Mouse (Mus musculus) adrenal gland, adult 2 months (tissue): Measurements from ENCODE around the gene Cacna1d. TPM values are rescaled to one million over a fixed set of nuclear protein-coding genes. Genes with fewer than 3 reads are reported as not detected.

ENCODE experiments used
- DNase-seq: peaks from one replicate; pipeline ENCODE4 v3.0.0; 2021
- polyA plus RNA-seq: library from polyadenylated mRNA; depleted of rRNA; stranded (reverse); fragments of >200 nt; gene quantifications from 2 replicates; pipeline ENCODE4 v1.2.3, GENCODE M21; 2012
- total RNA-seq, 2 experiments: library from RNA; stranded (reverse); gene quantifications; 2 replicates each; pipeline ENCODE4 v1.2.3; 2021

The Cacna1d gene
- total and polyA plus RNA-seq, 3 experiments = 8.4 to 12.7 (median 10.7) TPM

DNA sequence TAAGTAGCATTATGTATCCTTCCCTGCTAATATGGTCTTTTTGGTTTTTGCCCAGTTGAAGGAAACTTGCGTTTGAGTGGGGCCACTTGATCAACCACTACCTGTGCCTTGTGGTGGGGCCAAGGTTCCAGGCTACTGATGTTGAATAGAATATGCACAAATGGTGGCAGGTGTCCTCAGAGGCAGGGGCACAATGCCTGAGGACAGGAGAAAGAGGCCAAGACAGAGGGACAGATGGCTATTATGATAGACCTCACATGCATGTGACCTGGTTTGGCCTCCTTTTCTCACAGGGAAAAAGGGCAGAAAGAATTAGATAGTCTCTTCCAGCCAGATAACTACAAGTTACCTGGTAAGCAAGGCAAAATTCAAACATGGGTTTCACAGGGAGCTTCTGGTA is 286.7 kb downstream of the Cacna1d start:
- DNase-seq = no peak

DNA sequence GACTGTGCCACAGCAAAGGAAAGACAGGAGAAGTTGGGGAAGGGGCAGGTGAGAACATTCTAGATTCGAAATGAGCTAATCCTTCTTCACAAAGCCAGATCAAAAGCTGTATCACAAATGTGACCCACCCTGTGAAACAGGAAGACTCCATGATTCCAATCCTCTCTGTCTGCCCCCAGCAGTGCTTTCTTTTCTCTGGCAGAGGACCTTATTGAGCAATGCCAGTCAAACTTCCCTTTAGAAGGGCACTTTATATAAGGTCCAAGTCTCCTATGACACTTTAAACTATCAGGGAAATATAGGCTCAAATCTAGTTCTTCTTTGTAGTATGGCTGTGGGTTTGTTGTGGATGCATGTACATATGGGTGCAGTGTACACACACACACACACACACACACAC is 290.9 kb downstream of the Cacna1d start:
- DNase-seq = no peak

DNA sequence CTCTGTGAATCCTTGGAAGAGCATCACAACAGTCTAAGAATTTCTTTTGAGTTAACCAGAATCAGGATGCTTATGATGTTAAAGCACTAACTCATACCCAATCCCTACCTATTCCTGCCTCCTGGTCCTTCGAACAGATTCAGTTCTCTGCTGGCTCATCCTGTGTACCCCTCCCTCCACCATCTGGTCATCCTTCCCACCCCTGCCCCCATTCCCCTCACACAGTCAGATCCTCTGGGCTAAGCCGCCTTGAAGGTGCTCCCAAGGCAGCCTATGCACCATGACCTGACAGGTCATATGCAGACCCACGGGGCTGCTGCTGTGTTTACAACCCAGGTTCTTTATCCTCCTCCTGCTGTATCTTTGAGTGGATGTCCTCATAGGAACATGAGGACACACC is 292.4 kb downstream of the Cacna1d start:
- no peak for DNase-seq

DNA sequence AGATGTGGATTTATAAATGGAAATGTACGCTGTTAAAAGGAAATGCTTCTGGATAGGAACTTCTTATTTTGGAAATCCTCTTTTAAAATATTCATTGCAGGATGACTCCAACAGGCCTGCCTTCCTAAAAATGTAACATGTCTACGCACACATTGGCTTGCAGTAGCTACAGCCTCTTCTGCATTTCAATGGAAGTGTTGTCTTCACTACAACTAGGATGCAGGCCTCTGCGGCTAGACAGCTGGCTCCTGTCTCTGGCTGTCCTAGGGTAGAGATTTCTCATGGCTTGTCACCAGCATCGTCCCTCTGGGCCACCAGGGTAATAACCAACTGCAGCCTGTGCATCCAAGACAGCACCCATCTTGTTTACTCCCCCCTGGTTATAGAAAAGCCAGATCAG is 293.1 kb downstream of the Cacna1d start:
- no peak for DNase-seq

DNA sequence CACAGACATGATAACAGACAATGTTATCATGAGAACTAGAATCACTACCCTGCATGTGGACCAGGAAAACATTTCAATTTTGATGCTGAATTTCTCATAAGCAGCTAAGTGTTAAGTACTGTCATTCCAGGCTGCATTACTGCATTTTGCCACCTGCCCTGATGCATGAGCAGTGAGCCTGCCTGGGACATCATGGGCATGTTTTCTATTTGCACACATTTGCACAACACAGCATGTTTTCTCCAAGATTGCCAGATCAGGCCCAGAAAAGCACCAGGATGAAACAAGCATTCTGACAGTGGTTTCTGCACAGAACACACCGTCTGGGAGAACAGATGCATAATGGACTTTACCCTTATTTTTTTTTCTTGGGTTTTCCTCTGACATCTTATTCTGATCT is 294.3 kb downstream of the Cacna1d start:
- no peak for DNase-seq

DNA sequence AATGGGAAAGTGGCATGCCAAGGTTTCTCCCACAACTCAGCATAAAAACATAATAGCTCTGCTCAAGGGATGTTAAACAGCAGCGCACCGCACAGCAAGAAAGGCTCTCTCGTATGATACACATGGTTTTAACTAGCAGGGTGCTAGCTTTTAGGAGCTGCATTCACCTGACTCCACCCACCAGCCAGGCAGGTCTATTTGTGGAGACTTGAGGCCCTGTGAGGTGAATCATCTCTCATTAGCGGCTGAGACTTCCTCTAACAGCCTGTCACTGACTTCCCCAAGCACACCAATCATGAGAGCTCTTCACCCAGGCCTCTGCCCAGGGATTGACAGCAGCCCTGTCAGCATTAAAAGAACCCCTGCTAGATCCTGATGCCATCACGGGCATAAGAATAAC is 295.0 kb downstream of the Cacna1d start:
- DNase-seq = peak; percentile 20

DNA sequence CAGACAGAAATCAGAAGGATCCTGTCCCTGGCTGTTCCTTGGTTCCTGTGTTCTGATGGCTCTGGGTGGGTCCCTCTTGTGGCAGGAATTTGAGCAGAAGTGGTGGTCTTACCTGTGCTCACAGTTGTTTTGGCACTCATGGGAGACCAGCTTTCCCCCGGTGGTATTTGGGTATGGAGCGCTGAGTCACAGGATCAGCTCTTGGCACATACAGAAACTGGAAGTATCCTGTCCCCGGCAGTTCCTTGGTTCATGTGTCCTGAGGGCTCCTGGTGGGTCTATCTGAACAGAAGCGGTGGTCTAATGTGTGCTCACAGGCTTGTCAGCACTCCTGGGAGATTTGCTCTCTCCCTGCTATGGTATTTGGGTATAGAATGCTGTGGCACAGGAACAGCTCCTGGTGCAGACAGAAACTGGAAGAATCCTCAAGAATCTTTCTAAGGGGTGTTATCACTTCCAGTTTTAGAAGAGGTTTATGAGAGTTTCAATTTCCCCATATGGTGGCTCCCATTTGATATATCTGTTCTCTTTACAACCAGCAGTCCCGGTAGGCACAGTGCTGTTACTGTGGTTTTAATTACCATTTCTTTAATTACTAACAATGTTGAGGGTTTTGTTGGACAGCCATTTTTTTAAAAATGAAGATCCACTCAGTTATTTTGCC is 300.8 kb downstream of the Cacna1d start:
- DNase-seq = no peak

DNA sequence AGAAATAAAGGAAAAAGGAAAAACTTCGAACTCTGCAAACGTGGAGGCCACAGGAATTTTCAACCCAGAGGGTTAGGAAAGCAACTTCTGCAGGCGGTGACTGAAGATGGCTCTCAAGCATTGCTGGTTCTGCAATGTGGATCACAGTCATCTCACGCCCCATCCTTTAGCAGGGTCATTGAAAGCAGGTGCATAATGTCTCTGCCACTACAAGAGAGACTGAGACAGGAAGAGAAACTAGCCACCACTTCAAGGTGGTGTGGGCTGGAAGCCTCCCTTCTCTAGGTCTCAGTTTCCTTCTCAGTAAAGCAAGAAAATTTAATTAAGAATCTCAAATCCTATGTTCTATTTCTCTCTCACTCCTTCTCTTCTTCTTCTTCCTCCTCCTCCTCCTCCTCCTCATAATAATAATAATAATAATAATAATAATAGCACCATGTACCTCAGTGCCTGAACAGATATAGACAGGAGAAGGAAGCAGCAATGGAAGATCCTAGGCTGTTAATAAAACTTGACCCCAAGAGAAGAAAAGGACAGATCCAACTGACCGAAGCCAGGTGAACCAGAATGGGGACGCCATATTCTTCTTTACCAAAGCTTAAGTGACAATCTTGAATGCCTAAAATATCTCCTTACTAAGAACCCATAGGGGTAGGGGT is 305.5 kb downstream of the Cacna1d start:
- DNase-seq = no peak

DNA sequence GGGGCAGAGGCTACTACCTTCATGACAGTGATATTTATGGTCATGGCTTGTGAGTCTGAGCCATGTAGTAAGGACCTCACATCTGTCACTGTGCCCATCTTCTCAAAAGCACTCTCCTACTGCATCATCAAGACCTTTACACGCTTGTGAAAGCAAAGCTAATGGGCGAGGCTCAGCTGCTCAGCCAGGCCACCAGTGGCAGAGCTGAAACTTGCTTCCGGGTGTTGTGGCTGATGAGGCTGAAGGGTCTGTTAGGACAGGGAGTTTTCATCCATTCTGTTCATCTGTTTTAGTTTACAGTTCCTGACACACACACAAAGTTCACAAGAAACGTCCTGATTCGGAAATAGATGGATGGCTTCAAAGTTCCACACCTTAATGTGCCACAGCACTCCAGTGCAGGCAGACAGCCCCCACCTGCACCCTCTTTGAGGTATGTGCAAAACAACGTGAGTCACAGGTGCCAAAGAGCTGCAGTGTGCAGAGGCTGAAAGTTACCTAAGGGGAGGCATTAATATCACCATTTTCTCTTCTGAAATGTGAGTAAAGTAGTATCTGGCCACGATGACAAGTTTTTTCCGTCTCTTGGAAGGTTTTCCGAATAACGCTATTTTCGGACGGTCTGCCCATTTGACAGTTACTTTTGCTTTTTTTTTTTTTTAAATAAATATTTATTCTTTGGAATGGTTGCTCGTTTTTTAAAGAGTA is 306.7 kb downstream of the Cacna1d start:
- DNase-seq = no peak

DNA sequence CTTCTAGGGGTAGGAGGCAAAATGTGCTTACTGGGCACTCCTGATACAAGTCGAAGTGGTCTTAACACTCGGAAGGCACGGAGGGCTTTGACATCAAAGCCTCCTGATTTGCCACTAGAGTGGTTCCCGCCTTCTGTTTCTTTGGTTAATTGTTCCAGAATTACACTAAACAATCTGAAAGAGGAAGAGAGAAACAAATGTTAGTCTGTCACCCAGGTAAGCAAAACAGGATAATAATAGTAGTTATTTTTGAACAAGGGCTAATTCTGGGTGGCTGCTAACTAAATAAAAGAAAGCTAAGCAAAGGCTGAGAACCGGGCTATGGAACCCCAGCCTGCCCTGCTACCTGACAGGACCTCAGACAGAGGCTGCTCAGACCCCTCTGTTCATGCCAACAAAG is 307.2 kb downstream of the Cacna1d start:
- no peak for DNase-seq

DNA sequence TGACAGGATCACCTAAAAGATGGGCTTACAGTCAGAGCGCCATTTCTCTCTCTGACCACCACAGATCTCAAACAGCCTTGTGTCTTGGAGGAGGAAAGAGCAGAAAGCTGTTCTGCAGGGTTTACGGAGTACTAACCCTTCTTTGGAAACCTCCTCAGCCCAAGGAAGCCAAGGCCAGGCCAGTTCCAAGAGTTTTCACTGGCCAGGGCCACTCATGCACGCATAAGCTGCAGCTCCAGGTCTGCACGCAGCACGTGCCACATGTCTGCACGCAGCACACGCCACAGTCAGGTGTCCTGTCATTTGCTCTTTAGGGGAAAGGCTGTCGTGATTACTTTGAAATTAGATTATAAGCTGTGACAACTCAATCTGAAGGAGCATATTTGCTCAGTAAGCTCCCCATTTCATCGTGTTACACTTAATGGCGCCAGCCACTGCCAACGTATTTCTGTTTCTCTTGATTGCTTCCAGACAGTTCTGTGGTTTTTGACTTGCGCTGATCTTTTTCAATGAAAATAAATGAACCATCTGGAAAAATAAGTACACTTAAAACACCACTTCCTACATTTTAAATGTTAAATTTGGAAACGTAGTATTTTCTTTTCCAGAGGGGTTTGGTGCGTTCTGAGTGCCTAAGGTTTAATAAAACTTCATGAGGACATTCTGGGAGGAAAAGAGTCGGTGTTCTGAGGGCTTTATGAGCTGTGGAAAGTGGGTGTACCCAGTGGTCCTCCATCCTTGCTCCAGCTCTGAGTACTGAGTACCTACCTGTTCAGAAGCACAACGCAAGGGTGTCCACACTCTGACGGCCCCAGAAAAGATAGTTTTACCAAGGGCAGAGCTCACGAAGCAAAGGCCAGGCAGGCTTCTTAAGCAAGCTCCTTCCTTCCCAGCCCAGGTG is 308.4 kb downstream of the Cacna1d start:
- DNase-seq = no peak

DNA sequence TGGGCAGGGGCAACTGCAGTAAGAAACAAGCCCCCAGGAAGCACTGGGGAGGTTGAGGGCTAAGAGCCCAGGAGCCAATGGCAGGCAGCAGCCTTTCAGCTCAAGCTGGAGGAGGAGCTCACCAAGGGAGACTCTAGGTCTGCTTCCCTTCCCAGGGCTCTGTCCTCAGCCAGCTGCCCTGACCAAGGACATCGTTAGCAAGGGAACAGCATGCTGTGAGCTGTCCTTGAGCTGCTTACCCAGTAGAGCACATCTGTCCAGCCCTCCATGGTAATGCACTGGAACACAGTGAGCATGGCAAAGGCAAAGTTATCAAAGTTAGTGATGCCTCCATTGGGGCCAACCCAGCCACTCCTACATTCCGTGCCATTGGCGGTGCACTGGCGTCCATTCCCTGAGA is 312.9 kb downstream of the Cacna1d start:
- DNase-seq = peak; percentile 69

DNA sequence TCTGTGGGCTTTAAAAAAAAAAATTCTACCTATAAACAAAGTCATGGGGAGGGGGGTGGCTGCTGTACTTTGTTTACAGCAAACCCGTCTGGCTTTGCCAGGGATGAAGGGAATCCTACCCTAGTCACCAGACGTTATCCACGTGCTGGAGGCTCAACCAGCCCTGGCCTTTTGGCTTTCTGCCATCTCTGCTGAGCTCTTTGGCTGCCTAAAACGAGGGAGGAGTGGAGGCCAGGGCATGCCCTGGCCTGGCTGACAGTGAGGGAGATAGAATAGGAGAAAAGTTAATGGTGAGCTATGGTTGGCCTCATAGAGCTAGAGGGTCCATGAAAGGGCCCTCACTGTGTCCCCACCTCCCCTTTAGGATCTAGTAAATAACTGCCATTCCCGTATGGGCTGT is 313.4 kb downstream of the Cacna1d start:
- DNase-seq = peak; percentile 78

DNA sequence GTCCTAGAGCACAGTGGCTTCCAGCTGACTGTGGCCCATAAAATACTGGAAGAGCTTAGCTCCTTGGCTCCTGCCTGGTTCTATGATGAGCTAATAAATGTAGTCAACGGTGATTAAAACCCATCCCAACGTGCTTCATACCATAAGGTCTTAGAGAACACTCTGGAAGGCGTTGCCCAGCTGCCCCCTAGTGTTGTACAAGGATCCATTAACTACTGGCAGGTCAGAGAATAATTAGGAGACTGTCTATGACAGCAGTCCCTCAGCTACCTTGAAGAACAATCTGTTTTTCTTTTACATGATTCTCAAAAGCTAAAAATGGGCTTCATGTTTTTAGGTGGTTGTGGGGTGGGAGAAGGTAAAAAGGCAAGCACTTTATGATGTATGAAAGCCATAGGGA is 315.9 kb downstream of the Cacna1d start:
- DNase-seq = no peak

DNA sequence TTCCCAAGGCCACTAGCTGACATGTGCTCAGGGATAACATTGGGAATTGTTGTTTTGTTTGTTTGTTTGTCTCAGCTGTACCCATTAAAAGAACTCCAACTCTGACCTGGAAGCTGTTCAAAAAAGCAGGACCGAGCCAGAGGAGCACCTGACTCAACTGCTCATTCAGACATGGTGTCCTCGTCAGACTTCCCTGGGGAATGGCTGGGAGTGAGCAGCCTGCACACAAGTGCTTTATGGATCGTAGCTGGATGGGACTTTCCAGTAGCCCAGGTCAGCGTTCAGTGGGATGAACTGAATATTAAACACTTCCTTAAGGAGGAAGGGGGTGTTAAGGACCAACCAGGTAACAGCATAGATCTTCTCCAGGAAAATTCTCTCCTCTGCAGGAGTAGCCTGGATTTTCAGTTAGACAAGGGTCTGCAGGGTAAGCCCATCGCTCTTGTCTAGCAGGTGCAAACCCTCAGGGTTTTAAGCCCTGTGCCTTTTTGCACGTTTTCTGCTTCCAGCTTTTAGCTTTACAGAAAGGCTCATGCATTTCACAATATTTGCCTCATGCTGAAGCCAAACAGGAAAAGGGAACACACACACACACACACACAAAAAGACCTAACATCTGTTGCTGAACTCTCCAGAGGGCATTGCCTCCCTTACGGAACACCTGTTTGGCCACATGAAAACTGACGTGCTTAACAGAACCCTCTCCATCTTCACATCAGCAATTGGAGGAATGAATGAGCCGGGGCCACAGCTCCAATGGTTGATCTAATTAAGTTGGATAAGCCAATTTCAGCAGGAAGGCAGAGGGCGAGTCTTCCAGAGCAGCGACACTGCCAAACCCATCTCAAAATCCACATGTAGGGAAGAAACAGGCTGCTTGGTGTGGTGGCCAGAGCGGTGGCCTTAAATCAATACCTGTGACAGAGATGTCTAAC is 318.2 kb downstream of the Cacna1d start:
- DNase-seq = no peak

DNA sequence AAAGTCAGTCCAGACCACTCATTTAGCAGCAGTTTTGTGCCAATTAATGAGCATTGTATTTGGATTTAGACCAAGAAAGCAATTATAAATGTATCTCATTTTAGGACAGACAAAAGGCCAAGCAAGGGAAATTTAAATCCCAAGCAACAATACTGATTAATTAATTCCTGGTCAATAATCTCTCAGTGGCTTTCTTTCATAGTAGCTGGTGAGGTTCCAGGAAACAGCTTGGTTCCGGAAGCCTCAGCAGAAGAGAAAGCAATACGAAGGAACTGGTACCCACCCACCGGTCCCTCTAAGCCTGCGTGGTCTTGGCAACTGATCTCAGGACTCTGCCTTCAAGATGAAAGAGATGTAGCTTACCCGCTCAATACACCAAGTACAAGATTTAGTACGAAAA is 319.7 kb downstream of the Cacna1d start:
- no peak for DNase-seq

DNA sequence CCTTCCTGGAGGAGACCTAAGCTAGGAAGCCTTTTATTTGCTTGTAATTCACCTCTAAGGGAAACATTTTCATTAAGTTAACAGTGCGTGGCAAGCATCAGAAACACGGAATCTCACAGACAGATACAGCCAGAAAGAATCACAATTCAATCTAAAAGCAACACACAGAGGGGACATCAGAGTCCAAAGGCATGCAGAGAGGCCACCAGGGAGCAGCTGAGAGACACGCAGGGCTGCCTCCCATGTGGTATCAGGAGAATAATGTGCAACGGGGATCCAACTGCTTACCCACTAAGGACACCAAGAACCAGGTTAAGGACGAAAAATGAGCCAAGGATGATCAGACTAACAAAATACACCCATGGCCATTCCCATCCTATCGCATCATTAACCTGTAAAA is 320.2 kb downstream of the Cacna1d start:
- no peak for DNase-seq

DNA sequence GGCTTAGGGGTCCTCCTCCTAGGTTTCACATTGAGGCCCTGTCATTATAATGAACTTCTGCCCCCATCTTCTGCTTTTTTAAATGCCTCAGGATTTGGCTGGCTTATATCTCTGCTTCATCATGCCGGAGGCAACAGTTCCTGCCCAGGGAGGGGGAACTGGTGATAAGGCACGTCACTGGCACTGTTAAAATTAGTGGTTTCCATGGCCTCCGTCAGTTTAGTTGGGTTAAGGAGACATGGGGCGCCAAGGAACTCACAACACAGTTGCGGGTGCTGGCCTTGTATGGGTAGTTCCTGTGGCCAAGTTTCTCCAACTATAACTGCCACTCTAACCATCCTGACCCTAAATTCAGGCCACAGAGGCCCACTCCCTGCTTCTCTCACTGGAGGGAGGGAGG is 321.8 kb downstream of the Cacna1d start:
- no peak for DNase-seq

DNA sequence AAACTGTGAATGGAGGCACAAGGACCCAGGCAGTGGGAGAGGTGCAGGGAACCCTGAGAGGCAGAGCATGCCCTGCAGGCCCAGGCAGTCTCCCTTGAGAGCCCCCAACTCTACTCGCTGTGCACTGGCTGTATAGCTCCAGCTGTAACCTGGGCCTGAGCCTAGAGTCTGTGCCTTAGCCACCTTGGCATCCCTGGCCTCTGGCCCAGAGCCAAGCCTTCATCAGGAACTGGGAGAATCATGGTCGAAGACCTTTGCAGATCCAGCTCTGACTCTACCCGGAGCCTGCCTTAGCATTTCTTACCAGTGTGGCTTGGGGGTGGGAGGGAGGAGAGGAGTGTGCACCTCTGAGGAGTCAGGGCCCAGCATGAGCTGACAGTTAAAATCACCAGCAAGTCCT is 322.4 kb downstream of the Cacna1d start:
- no peak for DNase-seq

DNA sequence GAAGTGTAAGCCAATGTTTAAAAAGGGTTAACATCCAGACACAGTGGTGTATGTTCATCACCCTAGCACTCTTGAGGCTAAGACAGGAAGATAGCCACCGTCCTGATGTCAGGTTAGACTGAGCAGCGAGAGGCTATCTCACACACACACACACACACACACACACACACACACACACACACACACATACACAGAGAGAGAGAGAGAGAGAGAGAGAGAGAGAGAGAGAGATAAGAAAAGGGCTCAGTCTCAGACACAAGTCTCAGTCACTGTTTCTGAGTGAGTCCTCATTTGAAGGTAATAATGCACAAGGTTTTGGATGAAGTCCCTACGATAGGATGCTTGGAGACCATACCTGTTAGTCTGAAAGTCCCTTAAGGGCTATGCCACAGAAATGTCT is 322.9 kb downstream of the Cacna1d start:
- DNase-seq = no peak

DNA sequence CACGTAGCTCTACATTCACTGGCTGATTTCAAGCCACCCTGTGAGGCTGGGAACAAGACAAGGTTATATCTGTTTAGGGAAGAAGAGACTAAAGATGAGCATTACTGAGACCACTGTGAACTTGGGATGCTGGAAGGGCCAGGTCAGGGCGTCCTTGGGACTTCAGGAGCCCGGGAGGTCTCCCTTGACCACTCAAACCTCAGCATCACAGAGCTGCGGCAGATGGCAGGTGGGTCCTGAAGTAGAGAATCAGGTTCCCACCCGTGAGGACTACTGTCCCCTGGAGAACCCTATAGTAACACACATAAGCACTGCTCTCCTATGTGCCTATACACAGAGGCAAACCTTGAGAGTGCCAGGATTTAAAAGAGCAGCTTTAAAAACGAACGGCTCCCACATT is 323.6 kb downstream of the Cacna1d start:
- no peak for DNase-seq
